Mouse (Mus musculus) liver, embryonic 14.5 days (tissue): ENCODE data around the gene Cma2.

Experiments
- CTCF ChIP-seq: IDR thresholded peaks from 2 replicates; pipeline ENCODE4 v1.5.1; 2016; ENCODE audit warnings: antibody characterized with exemption, low read depth, control low read depth
- EP300 ChIP-seq: IDR thresholded peaks from 2 replicates; pipeline ENCODE4 v1.6.1; 2016; ENCODE audit warnings: antibody characterized with exemption, low read depth

DNA sequence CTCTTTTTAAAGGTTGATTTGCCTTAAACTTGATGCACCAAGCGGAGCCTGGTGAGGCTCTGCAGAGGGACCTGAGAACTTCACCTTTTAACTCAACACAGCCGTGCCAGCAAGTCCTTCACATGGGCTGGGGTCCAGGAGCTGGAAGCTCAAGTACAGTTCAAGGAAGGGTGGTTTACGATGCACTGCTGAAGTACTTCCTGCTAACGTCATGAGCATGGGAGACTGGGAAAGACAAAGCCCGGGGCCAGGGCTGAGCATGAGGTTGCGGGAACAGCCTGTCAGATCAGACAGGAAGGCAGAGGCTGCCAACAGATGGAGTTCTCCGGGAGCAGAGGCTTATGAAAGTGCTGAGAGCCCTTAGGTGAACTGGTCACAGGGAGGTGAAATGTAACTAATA is 17.2 kb upstream of the Cma2 start:
- TF ChIP-seq CTCF: no peak
- no peak for TF ChIP-seq EP300
